Mouse (Mus musculus): ENCODE measurements around the gene Ccl1.

DNA sequence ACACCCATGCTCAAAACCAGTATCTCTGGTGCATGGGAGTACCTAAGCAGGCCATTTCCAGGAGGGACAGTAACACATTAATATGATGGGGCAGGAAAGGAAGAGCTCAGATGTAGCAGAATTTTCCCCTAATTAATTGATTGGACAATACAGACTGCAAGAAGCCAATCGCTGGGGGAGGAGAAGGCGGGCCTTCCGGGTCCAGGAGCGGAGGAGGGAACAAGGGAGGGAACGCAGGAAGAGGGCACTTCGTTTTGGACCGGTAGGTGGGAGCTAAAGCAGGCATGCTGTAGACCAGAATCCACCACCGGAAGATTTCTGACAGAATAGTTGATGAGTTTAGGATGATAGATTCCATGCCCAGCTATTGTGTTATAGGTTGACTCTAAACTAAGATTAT is 142.2 kb downstream of the Ccl1 start:
- TF ChIP-seq EP300 (IDR thresholded peaks at IDR 0.05; ENCODE audit: low read depth) (no peak), CTCF (IDR thresholded peaks at IDR 0.05; ENCODE audit: low read depth) (no peak)

Data from liver, postnatal 0 days (tissue).